Mouse (Mus musculus) T-helper 17 cell (primary cell): Measurements from ENCODE around the gene Calhm2.

ENCODE experiments used
- in situ Hi-C, 2 experiments: fragments of 300-600 bp; cut with MboI, MseI; formaldehyde crosslinking; loops; 1 replicate in 1 of 2; 2 replicates in 1 of 2; pipeline ENCODE4 v1.15.1; 2025; ENCODE audit warnings: high pct_unique_total_duplicates in 2 of 2

Calhm2 gene

GRCm38 (mm10) chr19:47151332-47152061 lies 13.4 kb upstream of the Calhm2 start:
- in situ Hi-C loops: no loop called here

DNA sequence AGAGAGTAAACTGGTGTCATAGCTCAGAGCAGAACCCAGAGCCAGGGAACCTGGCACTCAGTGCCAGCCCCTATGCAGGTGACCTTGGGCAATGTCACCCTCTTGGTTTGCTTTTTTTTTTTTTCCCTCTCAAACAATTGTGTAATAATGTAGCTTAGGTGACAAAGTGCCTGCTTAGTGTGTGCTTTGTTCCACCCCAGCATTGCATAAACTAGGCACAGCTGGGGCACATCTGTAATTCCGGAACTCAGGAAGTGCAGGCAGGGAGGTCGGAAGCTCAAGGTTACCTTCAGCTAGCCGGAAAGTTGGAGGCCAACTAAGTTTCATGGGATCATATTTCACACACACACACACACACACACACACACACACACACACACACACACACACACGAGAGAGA lies 11.8 kb upstream of the Calhm2 start:
- in situ Hi-C loops: loop anchor here in 1 of 2 experiments (10.0 kb wide), 1 partner anchor 1155 kb away; the partner anchor contains the start of gene Armh3

DNA sequence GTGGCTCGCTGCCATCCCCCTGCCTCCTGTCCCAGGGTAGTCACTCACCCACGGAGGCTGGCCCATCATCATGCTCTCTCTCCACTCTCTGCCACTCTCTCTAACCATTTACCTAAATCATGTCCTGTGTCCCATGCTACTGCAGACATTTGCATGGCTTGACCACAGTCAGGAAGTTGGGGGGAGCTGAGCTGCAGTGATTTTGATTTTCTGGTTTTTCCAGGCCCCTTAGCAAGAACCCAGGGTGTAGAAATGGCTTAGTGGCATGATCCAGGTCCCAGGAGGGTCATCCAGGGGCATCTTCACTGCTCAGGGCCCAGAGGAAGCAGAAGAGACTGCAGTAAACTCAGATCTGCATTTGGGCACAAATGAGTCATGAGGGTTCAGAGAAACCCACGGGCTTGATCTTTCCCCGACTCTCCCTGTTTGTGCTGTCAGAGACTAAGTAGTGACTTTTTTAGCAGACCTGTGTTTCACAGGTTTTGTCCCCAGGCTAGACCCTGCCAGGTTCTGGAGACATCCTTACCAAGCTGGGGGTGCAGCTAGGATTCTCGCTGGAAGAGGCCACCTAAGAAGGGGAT lies 10.3 kb upstream of the Calhm2 start:
- in situ Hi-C loops: loop anchor here in 1 of 2 experiments (10.0 kb wide), 1 partner anchor 1154 kb away; the partner anchor contains the start of gene Armh3

GRCm38 (mm10) chr19:47144154-47144553 lies 6.1 kb upstream of the Calhm2 start, which contains the start of gene Calhm1:
TSS of gene Calhm1 (minus strand) at chr19:47144254.
- in situ Hi-C loops: loop anchor here in 1 of 2 experiments (10.0 kb wide), 1 partner anchor 1149 kb away; the partner anchor contains the start of gene Armh3

- in situ Hi-C loops: loop anchor here in 1 of 2 experiments (10.0 kb wide), 1 partner anchor 1148 kb away; the partner anchor contains the start of gene Armh3
Observed at GRCm38 (mm10) chr19:47142438-47142837, 4.3 kb upstream of the Calhm2 start.

- in situ Hi-C loops: loop anchor here in 1 of 2 experiments (10.0 kb wide), 1 partner anchor 1145 kb away; the partner anchor contains the start of gene Armh3
Observed at GRCm38 (mm10) chr19:47139611-47140010, 1.5 kb upstream of the Calhm2 start.

- in situ Hi-C loops: no loop called here
Observed at GRCm38 (mm10) chr19:47137051-47137581, 978 bp downstream of the Calhm2 start.

DNA sequence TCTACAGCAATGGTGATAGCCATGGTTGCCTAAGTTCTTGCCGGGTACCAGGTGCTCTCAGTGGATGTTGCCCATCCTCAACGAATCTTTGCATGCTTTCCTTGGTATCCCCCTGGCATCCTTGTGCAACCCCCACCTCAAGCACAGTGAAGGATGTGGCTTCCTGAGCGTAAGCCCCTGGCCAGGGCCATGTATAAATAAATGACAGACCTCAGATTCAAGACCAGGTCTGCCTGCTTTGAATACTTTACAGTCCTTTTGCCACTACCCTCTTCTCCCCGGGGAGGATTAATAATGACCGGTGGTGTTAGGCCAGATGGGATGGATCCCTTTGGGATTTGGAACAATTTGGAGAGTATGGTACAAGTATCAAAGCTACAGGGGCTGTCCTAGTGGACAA lies 1.9 kb downstream of the Calhm2 start:
- in situ Hi-C loops: no loop called here

DNA sequence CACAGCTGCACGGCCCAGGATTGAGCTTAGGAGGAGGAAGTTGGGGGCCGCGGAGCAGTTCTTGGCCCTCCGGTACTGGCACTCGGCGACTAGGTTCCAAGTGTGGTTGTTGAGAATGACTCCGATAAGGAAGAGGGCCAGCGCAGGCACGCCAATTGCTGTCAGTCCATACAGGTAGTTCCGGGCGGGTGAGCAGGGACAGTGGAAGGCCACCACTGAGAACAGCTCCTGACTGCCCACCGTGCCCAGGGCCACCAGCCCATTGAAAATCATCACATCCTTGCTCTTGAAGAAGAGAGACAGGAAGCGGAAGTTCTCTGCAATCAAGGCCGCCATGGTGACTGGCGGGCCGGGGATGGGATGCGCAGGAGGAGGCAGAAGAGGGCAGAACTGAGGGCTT lies 2.5 kb downstream of the Calhm2 start:
- in situ Hi-C loops: no loop called here

- in situ Hi-C loops: no loop called here
Observed at GRCm38 (mm10) chr19:47133161-47133560, 4.9 kb downstream of the Calhm2 start.

- in situ Hi-C loops: no loop called here
Observed at GRCm38 (mm10) chr19:47130551-47131125, 7.5 kb downstream of the Calhm2 start.

DNA sequence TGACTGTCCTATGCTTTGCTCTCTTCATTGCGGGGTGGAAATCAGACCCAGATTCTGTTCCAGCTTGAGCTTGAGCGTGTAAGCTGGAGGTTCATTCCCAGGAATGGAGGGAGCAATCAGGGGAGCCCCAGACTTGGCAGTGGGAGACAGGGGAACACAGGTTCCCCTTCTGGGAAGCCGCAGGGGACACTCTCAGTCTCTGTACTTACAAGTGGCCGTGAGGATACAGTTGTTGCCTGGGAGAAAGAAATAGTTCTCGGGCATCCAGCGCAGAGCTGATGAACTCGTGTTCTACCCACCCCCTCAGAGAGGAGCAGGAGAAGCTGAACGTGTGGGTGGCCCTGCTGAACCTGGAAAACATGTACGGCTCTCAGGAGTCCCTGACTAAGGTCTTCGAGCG lies 9.3 kb downstream of the Calhm2 start:
- in situ Hi-C loops: no loop called here

DNA sequence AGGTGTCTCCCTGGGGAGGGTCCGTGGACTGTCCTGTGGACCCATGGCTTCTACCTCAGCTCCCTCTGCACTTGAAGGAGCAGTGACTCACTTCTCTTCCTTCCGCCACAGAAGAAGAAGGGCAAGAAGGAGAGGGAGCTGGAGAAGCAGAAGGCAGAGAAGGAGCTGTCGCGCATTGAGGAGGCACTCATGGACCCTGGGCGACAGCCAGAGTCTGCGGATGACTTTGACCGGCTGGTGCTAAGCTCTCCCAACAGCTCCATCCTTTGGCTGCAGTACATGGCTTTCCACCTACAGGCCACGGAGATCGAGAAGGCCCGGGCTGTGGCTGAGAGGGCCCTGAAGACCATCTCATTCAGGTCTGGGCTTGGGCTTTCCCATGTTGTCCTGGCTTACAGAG lies 9.9 kb downstream of the Calhm2 start:
- in situ Hi-C loops: no loop called here

DNA sequence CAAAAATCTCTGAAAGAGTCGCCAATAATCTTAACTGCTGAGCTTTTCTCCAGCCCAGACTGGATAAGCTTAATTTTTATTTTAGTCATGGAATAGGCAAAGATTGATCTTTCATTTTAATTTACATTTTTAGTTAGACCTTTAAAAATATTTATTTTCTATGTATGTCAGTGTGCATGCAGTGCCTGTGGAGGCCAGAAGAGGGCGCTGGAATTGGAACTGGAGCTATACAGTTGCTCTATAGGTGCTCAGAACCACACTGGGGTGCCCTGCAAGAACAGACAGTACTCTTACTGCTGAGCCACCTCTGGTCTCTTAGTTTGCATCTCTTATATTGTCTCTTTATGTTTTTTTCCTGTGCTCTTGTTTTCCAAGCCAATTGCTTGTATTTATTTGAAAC lies 15.3 kb downstream of the Calhm2 start:
- in situ Hi-C loops: loop anchor here (5.0 kb wide), 1 partner anchor 44 kb away; no protein-coding TSS in a partner anchor

GRCm38 (mm10) chr19:47121054-47121453 lies 17.0 kb downstream of the Calhm2 start:
- in situ Hi-C loops: loop anchor here (5.0 kb wide), 1 partner anchor 46 kb away; no protein-coding TSS in a partner anchor

DNA sequence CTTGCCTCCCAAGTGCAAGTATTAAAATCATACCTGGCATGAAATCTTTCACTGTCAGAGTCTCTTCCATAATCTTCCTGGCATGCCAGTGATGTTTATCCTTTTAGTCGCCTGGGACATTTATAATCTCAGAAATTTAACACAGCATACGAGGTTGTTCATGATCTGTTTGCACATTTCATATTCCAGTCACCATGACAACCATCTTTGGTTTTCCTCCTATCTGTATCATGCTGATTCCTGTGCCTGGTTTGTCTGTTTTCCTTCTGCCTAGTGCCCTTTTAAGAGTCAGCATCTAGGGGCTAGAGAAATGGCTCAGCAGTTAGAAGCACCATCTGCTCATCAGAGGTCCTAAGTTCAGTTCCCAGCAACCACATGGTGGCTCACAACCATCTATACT lies 19.5 kb downstream of the Calhm2 start:
- in situ Hi-C loops: no loop called here

GRCm38 (mm10) chr19:47104641-47105271 lies 33.3 kb downstream of the Calhm2 start:
- in situ Hi-C loops: no loop called here

- in situ Hi-C loops: no loop called here
Observed at GRCm38 (mm10) chr19:47101080-47101479, 37.0 kb downstream of the Calhm2 start.

DNA sequence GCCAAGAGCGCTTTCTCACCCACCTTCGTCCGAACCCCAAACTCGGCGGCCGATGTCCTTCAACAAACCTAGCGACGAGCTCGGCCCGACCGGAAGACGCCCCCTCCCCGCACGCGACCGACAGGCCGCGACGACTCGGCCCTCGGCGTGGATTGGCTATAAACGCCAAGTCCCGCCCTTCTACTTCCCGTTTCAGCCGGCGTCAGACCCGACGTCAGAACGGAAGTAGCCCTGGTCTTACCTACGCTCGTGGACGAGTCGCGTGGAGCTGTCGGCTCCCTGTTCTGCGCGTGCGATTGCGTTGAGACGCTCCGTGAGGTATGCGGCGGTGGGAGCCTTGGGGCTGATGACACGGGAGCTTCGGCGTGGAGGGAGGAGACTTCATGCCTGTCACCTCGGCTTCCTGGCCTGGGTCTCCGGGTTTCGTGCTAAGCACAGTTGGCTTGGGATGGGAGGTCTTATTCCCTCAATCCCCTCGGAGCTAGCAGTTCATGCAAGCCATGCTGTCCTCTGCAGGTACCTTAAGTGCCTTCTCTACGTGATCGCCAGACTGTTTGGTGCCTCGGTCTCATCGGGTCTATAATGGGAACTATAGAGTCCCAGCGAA lies 47.4 kb downstream of the Calhm2 start, which contains the start of the genes Usmg5 and Pdcd11:
Gene Usmg5, minus strand, starts transcription at position 98 of the 607 bp plus-strand sequence.
Gene Pdcd11, plus strand, starts transcription at position 219 of the 607 bp plus-strand sequence.
- in situ Hi-C loops: loop anchor here in 1 of 2 experiments (5.0 kb wide), 1 partner anchor 1318 kb away; no protein-coding TSS in a partner anchor

DNA sequence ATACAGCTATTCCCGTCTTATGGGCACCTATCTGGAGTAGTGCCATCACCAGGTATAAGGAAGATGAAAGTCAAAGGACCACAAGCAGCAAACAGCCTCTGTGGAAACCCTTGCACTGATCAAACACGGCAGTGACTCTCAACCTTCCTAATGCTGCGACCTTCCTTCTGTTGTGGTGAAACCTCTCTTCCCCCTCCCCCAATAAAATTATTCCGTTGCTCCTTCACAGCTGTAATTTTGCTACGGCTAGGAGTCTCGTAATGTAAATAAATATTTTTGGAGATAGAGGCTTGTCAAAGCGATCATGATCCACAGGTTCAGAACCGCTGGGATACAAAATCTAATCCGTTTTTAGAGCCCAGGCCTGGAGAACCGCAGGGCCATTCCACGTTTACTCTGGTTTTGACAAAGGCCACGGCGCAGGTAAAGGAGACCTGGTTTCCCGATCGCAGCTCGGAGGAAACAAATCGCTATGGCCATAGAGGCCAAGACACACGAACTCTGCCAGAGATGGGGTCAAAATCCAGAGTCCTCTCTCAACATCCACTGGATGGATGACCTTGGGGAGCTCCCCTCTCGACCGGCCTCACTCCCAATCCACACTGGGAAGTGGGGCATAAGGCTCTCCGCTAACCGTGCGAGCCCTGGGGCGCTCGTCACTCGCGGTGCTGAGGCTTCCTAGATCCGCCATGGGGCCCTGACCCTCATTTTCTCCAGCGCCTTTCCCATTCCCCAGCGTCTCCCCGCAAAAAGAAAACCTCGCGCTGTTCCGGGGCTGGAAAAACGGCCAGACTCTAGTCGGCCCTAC lies 48.2 kb downstream of the Calhm2 start:
- in situ Hi-C loops: loop anchor here in 1 of 2 experiments (5.0 kb wide), 1 partner anchor 1318 kb away; no protein-coding TSS in a partner anchor
